Mouse (Mus musculus): Measurements from ENCODE around the gene Gm14569. TPM values are rescaled to one million over a fixed set of nuclear protein-coding genes. Genes with fewer than 3 reads are reported as not detected.

Gene Gm14569
- polyA plus RNA-seq, 1 experiment, result not detected

- no peaks in the 10 kb centered on the region for H3K4me1 ChIP-seq (ENCODE audit: control insufficient read depth)
- no peak overlapping the region for H3K4me3 ChIP-seq (replicated peaks)
- H3K27me3 ChIP-seq (ENCODE audit: control insufficient read depth), result no peaks in the 10 kb centered on the region
- no peaks in the 10 kb centered on the region for H3K9me3 ChIP-seq (ENCODE audit: control insufficient read depth, low read length)
- no peaks in the 10 kb centered on the region for H3K36me3 ChIP-seq (ENCODE audit: control insufficient read depth)
- TF ChIP-seq TAL1 (IDR thresholded peaks at IDR 0.05; ENCODE audit: low read length), result no peak
- no peak for TF ChIP-seq GATA1 (IDR thresholded peaks at IDR 0.05; ENCODE audit: low read length)
Measured at GRCm38 (mm10) chrX:36474873-36475272, 16.8 kb downstream of the Gm14569 start.

GRCm38 (mm10) chrX:36474103-36474751, 17.4 kb downstream of the Gm14569 start:
- Histone ChIP-seq H3K36me3 (ENCODE audit: control insufficient read depth) (no peaks in the 10 kb centered on the region), H3K4me3 (replicated peaks) (no peak overlapping the region), H3K9me3 (ENCODE audit: control insufficient read depth, low read length) (no peaks in the 10 kb centered on the region), H3K4me1 (ENCODE audit: control insufficient read depth) (no peaks in the 10 kb centered on the region), H3K27me3 (ENCODE audit: control insufficient read depth) (no peaks in the 10 kb centered on the region)
- TF ChIP-seq TAL1 (IDR thresholded peaks at IDR 0.05; ENCODE audit: low read length) (no peak), GATA1 (IDR thresholded peaks at IDR 0.05; ENCODE audit: low read length) (no peak)

- no peaks in the 10 kb centered on the region for H3K36me3 ChIP-seq (ENCODE audit: control insufficient read depth)
- TF ChIP-seq TAL1 (IDR thresholded peaks at IDR 0.05; ENCODE audit: low read length) (no peak), GATA1 (IDR thresholded peaks at IDR 0.05; ENCODE audit: low read length) (no peak)
- H3K4me1 ChIP-seq (ENCODE audit: control insufficient read depth), result no peaks in the 10 kb centered on the region
- no peak overlapping the region for H3K4me3 ChIP-seq (replicated peaks)
- no peaks in the 10 kb centered on the region for H3K27me3 ChIP-seq (ENCODE audit: control insufficient read depth)
- no peaks in the 10 kb centered on the region for H3K9me3 ChIP-seq (ENCODE audit: control insufficient read depth, low read length)
Measured at GRCm38 (mm10) chrX:36456031-36456430, 35.6 kb downstream of the Gm14569 start.

- Histone ChIP-seq H3K9me3 (ENCODE audit: control insufficient read depth, low read length) (no peaks in the 10 kb centered on the region), H3K4me3 (replicated peaks) (no peak overlapping the region), H3K36me3 (ENCODE audit: control insufficient read depth) (no peaks in the 10 kb centered on the region), H3K4me1 (ENCODE audit: control insufficient read depth) (no peaks in the 10 kb centered on the region), H3K27me3 (ENCODE audit: control insufficient read depth) (no peaks in the 10 kb centered on the region)
- TF ChIP-seq GATA1 (IDR thresholded peaks at IDR 0.05; ENCODE audit: low read length), result no peak
- no peak for TF ChIP-seq TAL1 (IDR thresholded peaks at IDR 0.05; ENCODE audit: low read length)
Measured at GRCm38 (mm10) chrX:36437932-36438331, 53.7 kb downstream of the Gm14569 start.

- H3K27me3 ChIP-seq (ENCODE audit: control insufficient read depth), result no peaks in the 10 kb centered on the region
- TF ChIP-seq GATA1 (IDR thresholded peaks at IDR 0.05; ENCODE audit: low read length), result no peak
- no peaks in the 10 kb centered on the region for H3K9me3 ChIP-seq (ENCODE audit: control insufficient read depth, low read length)
- no peaks in the 10 kb centered on the region for H3K4me1 ChIP-seq (ENCODE audit: control insufficient read depth)
- H3K4me3 ChIP-seq (replicated peaks), result no peak overlapping the region
- no peaks in the 10 kb centered on the region for H3K36me3 ChIP-seq (ENCODE audit: control insufficient read depth)
Measured at GRCm38 (mm10) chrX:36434993-36435392, 56.6 kb downstream of the Gm14569 start.

- Histone ChIP-seq H3K36me3 (ENCODE audit: control insufficient read depth) (no peaks in the 10 kb centered on the region), H3K27me3 (ENCODE audit: control insufficient read depth) (no peaks in the 10 kb centered on the region), H3K4me1 (ENCODE audit: control insufficient read depth) (no peaks in the 10 kb centered on the region), H3K4me3 (replicated peaks) (no peak overlapping the region), H3K9me3 (ENCODE audit: control insufficient read depth, low read length) (no peaks in the 10 kb centered on the region)
- TF ChIP-seq GATA1 (IDR thresholded peaks at IDR 0.05; ENCODE audit: low read length) (no peak), TAL1 (IDR thresholded peaks at IDR 0.05; ENCODE audit: low read length) (no peak)
Measured at GRCm38 (mm10) chrX:36419153-36419552, 72.5 kb downstream of the Gm14569 start.

GRCm38 (mm10) chrX:36402316-36402715, 89.3 kb downstream of the Gm14569 start:
- Histone ChIP-seq H3K9me3 (ENCODE audit: control insufficient read depth, low read length) (no peaks in the 10 kb centered on the region), H3K4me3 (replicated peaks) (no peak overlapping the region), H3K36me3 (ENCODE audit: control insufficient read depth) (no peaks in the 10 kb centered on the region), H3K27me3 (ENCODE audit: control insufficient read depth) (no peaks in the 10 kb centered on the region), H3K4me1 (ENCODE audit: control insufficient read depth) (no peaks in the 10 kb centered on the region)
- TF ChIP-seq TAL1 (IDR thresholded peaks at IDR 0.05; ENCODE audit: low read length) (no peak), GATA1 (IDR thresholded peaks at IDR 0.05; ENCODE audit: low read length) (no peak)

- Histone ChIP-seq H3K27me3 (ENCODE audit: control insufficient read depth) (no peaks in the 10 kb centered on the region), H3K4me1 (ENCODE audit: control insufficient read depth) (no peaks in the 10 kb centered on the region), H3K36me3 (ENCODE audit: control insufficient read depth) (no peaks in the 10 kb centered on the region), H3K9me3 (ENCODE audit: control insufficient read depth, low read length) (no peaks in the 10 kb centered on the region), H3K4me3 (replicated peaks) (no peak within 1 kb of the TSS)
- TF ChIP-seq TAL1 (IDR thresholded peaks at IDR 0.05; ENCODE audit: low read length) (no peak), GATA1 (IDR thresholded peaks at IDR 0.05; ENCODE audit: low read length) (no peak)
Measured at GRCm38 (mm10) chrX:36400980-36401379, 90.7 kb downstream of the Gm14569 start, which contains the start of gene Gm6268. Gm6268 (plus strand) TSS chrX:36401280.

GRCm38 (mm10) chrX:36393279-36393678, 98.4 kb downstream of the Gm14569 start:
- no peaks in the 10 kb centered on the region for H3K4me1 ChIP-seq (ENCODE audit: control insufficient read depth)
- no peaks in the 10 kb centered on the region for H3K36me3 ChIP-seq (ENCODE audit: control insufficient read depth)
- no peaks in the 10 kb centered on the region for H3K9me3 ChIP-seq (ENCODE audit: control insufficient read depth, low read length)
- no peaks in the 10 kb centered on the region for H3K27me3 ChIP-seq (ENCODE audit: control insufficient read depth)
- TF ChIP-seq TAL1 (IDR thresholded peaks at IDR 0.05; ENCODE audit: low read length) (no peak), GATA1 (IDR thresholded peaks at IDR 0.05; ENCODE audit: low read length) (no peak)
- no peak overlapping the region for H3K4me3 ChIP-seq (replicated peaks)

GRCm38 (mm10) chrX:36392672-36393071, 99.0 kb downstream of the Gm14569 start:
- no peaks in the 10 kb centered on the region for H3K36me3 ChIP-seq (ENCODE audit: control insufficient read depth)
- TF ChIP-seq TAL1 (IDR thresholded peaks at IDR 0.05; ENCODE audit: low read length), result no peak
- no peak for TF ChIP-seq GATA1 (IDR thresholded peaks at IDR 0.05; ENCODE audit: low read length)
- H3K9me3 ChIP-seq (ENCODE audit: control insufficient read depth, low read length), result no peaks in the 10 kb centered on the region
- no peaks in the 10 kb centered on the region for H3K4me1 ChIP-seq (ENCODE audit: control insufficient read depth)
- no peak overlapping the region for H3K4me3 ChIP-seq (replicated peaks)
- H3K27me3 ChIP-seq (ENCODE audit: control insufficient read depth), result no peaks in the 10 kb centered on the region
